Mouse (Mus musculus) CH12.LX (cell line): ENCODE measurements around the gene Sh2d7. TPM values are rescaled to one million over a fixed set of nuclear protein-coding genes. Genes with fewer than 3 reads are reported as not detected.

Experiments
- DNase-seq: peaks from one replicate; pipeline ENCODE4 v3.0.0-alpha.2; 2013; ENCODE audit errors: extremely low read depth
- H3K27ac ChIP-seq: 2 replicates; pipeline ENCODE4 v1.5.1; 2012; ENCODE audit warnings: low read depth, mild to moderate bottlenecking, control low read depth, moderate library complexity; ENCODE audit not compliant: insufficient read depth
- H3K27me3 ChIP-seq: replicated peaks from 2 replicates; pipeline ENCODE3; 2012; ENCODE audit warnings: inconsistent platforms
- H3K36me3 ChIP-seq, 2 experiments: replicated peaks in 1 of 2; 2 replicates each; pipeline versions ENCODE3 to v1.6.1; 2012; ENCODE audit warnings: inconsistent platforms in 1 of 2, low read length in 1 of 2, mild to moderate bottlenecking in 1 of 2, mixed read lengths in 1 of 2, moderate library complexity in 1 of 2; ENCODE audit not compliant: control insufficient read depth in 1 of 2, insufficient read depth in 1 of 2
- H3K4me1 ChIP-seq, 2 experiments: 2 replicates each; pipeline ENCODE4 v1.6.1; 2012; ENCODE audit warnings: inconsistent platforms in 1 of 2, moderate library complexity in 1 of 2; ENCODE audit not compliant: insufficient read depth in 2 of 2, control insufficient read depth in 1 of 2
- H3K4me2 ChIP-seq: 2 replicates; pipeline ENCODE4 v1.6.1; 2012; ENCODE audit warnings: low read depth, mild to moderate bottlenecking, control low read depth; ENCODE audit not compliant: poor library complexity, insufficient read depth, severe bottlenecking
- H3K4me3 ChIP-seq, 3 experiments: fragments of 150-350 bp in 1 of 3; sonication (generic) in 1 of 3; replicated peaks in 1 of 3; 2 replicates each; pipeline versions ENCODE3 to v1.5.1; 2011 to 2012; ENCODE audit warnings: low read depth in 2 of 3, low read length in 2 of 3, mild to moderate bottlenecking in 2 of 3, moderate library complexity in 2 of 3, control low read depth in 1 of 3, improper control_type of control experiment in 1 of 3, inconsistent platforms in 1 of 3, mixed read lengths in 1 of 3; ENCODE audit not compliant: poor library complexity in 1 of 3
- H3K79me2 ChIP-seq: replicated peaks from 2 replicates; pipeline ENCODE4 v1.6.1; 2012; ENCODE audit warnings: mild to moderate bottlenecking, moderate library complexity; ENCODE audit not compliant: control insufficient read depth, poor library complexity, insufficient read depth, severe bottlenecking; ENCODE audit errors: extremely low read depth
- H3K9ac ChIP-seq: 2 replicates; pipeline ENCODE4 v1.6.1; 2012; ENCODE audit warnings: low read depth, mild to moderate bottlenecking, control low read depth, moderate library complexity; ENCODE audit not compliant: insufficient read depth
- H3K9me3 ChIP-seq: replicated peaks from 2 replicates; pipeline ENCODE3; 2012; ENCODE audit warnings: low read length, inconsistent platforms, mixed read lengths
- E2F4 ChIP-seq: IDR thresholded peaks from 2 replicates; pipeline ENCODE4 v1.6.1; 2011; ENCODE audit warnings: low read depth, low read length, improper control_type of control experiment; ENCODE audit not compliant: insufficient replicate concordance
- EP300 ChIP-seq: IDR thresholded peaks from 2 replicates; pipeline ENCODE4 v1.6.1; 2011; ENCODE audit warnings: low read length, improper control_type of control experiment
- GABPA ChIP-seq: IDR thresholded peaks from 2 replicates; pipeline ENCODE4 v1.6.1; 2012; ENCODE audit warnings: low read depth, low read length, improper control_type of control experiment, inconsistent platforms; ENCODE audit not compliant: insufficient replicate concordance
- IRF4 ChIP-seq: IDR thresholded peaks from 2 replicates; pipeline ENCODE4 v1.6.1; 2014; ENCODE audit warnings: low read depth, mild to moderate bottlenecking, inconsistent platforms, low read length, improper control_type of control experiment
- JUN ChIP-seq: IDR thresholded peaks from 2 replicates; pipeline ENCODE4 v1.6.1; 2011; ENCODE audit warnings: low read depth, mild to moderate bottlenecking, low read length, improper control_type of control experiment, moderate library complexity; ENCODE audit not compliant: insufficient read depth
- MAX ChIP-seq: IDR thresholded peaks from 2 replicates; pipeline ENCODE4 v1.6.1; 2011; ENCODE audit warnings: low read length, improper control_type of control experiment
- MAZ ChIP-seq: IDR thresholded peaks from 2 replicates; pipeline ENCODE4 v1.6.1; 2012; ENCODE audit warnings: low read depth, mild to moderate bottlenecking, inconsistent platforms, low read length, improper control_type of control experiment, moderate library complexity
- NELFE ChIP-seq: IDR thresholded peaks from 2 replicates; pipeline ENCODE4 v1.6.1; 2011; ENCODE audit warnings: low read depth, low read length, improper control_type of control experiment
- POLR2A ChIP-seq: IDR thresholded peaks from 2 replicates; pipeline ENCODE4 v1.6.1; 2011; ENCODE audit warnings: low read depth, mild to moderate bottlenecking, improper control_type of control experiment, low read length
- ZC3H11A ChIP-seq: IDR thresholded peaks from 2 replicates; pipeline ENCODE4 v1.6.1; 2012; ENCODE audit warnings: low read depth, mild to moderate bottlenecking, inconsistent platforms, low read length, improper control_type of control experiment
- ZMIZ1 ChIP-seq: IDR thresholded peaks from 2 replicates; pipeline ENCODE4 v1.6.1; 2012; ENCODE audit warnings: low read depth, mild to moderate bottlenecking, inconsistent platforms, low read length, improper control_type of control experiment
- ZNF384 ChIP-seq: IDR thresholded peaks from 2 replicates; pipeline ENCODE4 v1.6.1; 2012; ENCODE audit warnings: low read depth, low read length, improper control_type of control experiment, inconsistent platforms
- dilution Hi-C: fragments of 300-500 bp; cut with MboI; formaldehyde crosslinking; loops from 2 replicates; pipeline ENCODE4 v1.14.3; 2020; ENCODE audit warnings: low sequenced_read_pairs; ENCODE audit not compliant: extremely low pct_unique_long_range_greater_than_20kb, extremely low pct_ligation_motif_present
- in situ Hi-C: fragments of 300-500 bp; cut with MboI; formaldehyde crosslinking; loops from 3 replicates; pipeline ENCODE4 v1.14.3; 2019; ENCODE audit warnings: low sequenced_read_pairs, low pct_ligation_motif_present, low pct_unique_long_range_greater_than_20kb, mixed read lengths
- polyA plus RNA-seq: library from polyadenylated mRNA; unstranded; fragments of >175 nt; gene quantifications from 2 replicates; pipeline ENCODE4 v1.2.1, GENCODE M21; 2012; ENCODE audit warnings: low read depth; ENCODE audit not compliant: insufficient read length
- total RNA-seq, 2 experiments: library from RNA; depleted of rRNA; stranded (reverse); fragments of 300-350 nt in 1 of 2; fragments of >200 nt in 1 of 2; gene quantifications; 2 replicates each; pipeline ENCODE4 v1.2.3; 2012 to 2014

Sh2d7 gene
- total and polyA plus RNA-seq, 3 experiments = 0.56 to 0.83 (median 0.81) TPM

DNA sequence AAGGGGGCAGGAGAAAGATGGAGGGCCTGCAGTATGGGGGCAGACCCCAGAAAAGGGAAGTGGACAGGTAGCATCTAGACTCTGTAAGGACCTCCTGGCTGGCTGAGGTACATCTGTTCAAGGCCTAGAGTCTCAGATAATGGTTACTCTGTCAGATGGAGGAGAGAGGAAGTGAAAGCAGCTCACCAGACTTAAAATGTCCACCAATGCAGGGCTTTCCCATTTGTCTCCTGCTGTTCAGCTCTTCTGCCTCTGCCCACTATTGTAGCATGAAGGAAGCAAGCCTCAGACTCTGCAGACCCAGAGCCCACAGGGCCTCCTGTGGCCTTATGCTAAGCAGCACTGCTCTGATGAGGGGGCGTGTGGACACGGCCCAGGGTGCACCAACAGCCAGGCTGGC, 16.3 kb downstream of the Sh2d7 start (continued):
- TF ChIP-seq E2F4 (no peak), JUN (no peak), MAZ (no peak), NELFE (peak; percentile 32; the same call in 1 of the 2 replicates), ZC3H11A (0 out of 2 replicates have a peak, but pooled peaks have one; percentile 4), MAX (peak; percentile 63), IRF4 (peak; percentile 96), EP300 (peak; percentile 91), GABPA (no peak)

GRCm38 (mm10) chr9:54558731-54559130, 19.9 kb downstream of the Sh2d7 start:
- Histone ChIP-seq H3K9ac (no peak overlapping the region), H3K4me1 (peaks cover 13 to 29% of the 10 kb centered on the region in 2 experiments), H3K27me3 (no peaks in the 10 kb centered on the region), H3K79me2 (no peaks in the 10 kb centered on the region), H3K4me3 (no peak overlapping the region), H3K9me3 (peaks cover 12% of the 10 kb centered on the region), H3K4me2 (no peak overlapping the region), H3K36me3 (no peaks in the 10 kb centered on the region), H3K27ac (no peak overlapping the region)
- dilution Hi-C loops = no loop called here
- in situ Hi-C loops = no loop called here
- DNase-seq = no peak
- no peak for TF ChIP-seq MAZ
- TF ChIP-seq ZMIZ1 = no peak
- no peak for TF ChIP-seq IRF4

- DNase-seq = no peak
- in situ Hi-C loops = no loop called here
- H3K4me3 ChIP-seq = no peak within 1 kb of the TSS
- TF ChIP-seq ZNF384 (no peak), POLR2A (no peak), NELFE (no peak), EP300 (no peak)
- no peak within 1 kb of the TSS for H3K9ac ChIP-seq
- H3K4me1 ChIP-seq = peaks cover 9 to 28% of the 10 kb centered on the region in 2 experiments
- no peaks in the 10 kb centered on the region for H3K27me3 ChIP-seq
- no peaks in the 10 kb centered on the region for H3K36me3 ChIP-seq
- no peak within 1 kb of the TSS for H3K4me2 ChIP-seq
- H3K9me3 ChIP-seq = peaks cover 12% of the 10 kb centered on the region
- dilution Hi-C loops = no loop called here
- no peak within 1 kb of the TSS for H3K27ac ChIP-seq
- no peaks in the 10 kb centered on the region for H3K79me2 ChIP-seq
These were observed 21.1 kb downstream of the Sh2d7 start, which contains the start of gene Cib2 for GRCm38 (mm10) chr9:54559771-54560471. Cib2 (minus strand) TSS chr9:54560218.
